Mouse (Mus musculus) testis, postnatal 14 days (tissue): ENCODE measurements around the gene Dnaic2.

ENCODE experiments used
- DNase-seq: peaks from one replicate; pipeline ENCODE4 v3.0.0; 2021; ENCODE audit warnings: low spot score

Gene Dnaic2

DNA sequence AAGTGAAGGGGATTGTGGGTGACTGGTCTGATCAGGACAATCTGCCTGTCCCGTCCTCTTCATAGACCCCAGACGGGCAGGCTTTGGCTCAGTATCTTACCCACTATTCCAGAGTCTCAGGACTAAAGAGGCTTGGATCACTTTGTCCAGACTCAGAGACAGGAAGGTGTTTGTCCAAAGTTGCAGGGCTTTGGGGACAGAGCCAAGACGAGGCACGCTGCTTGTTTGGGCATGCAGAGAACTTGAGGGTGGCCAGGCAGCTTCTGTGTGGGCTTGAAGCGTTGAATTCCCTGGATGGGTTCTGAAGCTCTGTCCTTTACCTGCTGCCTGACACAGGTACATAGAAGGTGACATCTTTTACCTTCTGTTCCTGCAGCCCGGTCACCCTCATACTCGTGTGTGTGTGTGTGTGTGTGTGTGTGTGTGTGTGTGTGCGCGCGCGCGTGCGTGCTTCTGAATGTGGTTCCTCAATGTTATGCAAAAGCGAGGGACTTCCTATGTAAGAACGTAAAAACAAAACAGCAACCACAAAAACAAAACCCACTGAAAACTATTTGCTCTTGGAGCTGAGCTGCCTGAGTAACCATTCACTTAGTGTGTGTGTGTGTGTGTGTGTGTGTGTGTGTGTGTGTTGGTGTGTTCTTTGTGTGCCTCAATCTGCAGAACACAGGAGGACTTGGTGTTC, 24.8 kb upstream of the Dnaic2 start:
- no peak for DNase-seq

DNA sequence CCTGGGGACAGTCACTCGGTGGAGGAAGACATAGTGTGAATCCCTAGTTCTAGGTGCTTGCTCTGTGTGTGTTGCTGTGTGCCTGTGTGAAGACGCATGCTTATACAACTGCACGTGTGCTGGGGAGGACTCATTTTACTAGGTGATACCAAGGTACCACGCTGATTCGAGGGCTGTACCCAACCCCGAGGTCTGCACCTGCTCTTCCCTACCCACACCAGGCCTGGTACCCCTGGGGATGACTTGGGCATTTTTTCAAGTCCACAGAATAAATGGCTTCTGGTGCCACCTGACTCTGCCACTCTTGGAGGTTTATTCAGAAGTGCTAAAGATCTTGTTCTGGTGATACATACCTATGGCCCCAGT, 24.2 kb upstream of the Dnaic2 start:
- DNase-seq, result no peak

DNA sequence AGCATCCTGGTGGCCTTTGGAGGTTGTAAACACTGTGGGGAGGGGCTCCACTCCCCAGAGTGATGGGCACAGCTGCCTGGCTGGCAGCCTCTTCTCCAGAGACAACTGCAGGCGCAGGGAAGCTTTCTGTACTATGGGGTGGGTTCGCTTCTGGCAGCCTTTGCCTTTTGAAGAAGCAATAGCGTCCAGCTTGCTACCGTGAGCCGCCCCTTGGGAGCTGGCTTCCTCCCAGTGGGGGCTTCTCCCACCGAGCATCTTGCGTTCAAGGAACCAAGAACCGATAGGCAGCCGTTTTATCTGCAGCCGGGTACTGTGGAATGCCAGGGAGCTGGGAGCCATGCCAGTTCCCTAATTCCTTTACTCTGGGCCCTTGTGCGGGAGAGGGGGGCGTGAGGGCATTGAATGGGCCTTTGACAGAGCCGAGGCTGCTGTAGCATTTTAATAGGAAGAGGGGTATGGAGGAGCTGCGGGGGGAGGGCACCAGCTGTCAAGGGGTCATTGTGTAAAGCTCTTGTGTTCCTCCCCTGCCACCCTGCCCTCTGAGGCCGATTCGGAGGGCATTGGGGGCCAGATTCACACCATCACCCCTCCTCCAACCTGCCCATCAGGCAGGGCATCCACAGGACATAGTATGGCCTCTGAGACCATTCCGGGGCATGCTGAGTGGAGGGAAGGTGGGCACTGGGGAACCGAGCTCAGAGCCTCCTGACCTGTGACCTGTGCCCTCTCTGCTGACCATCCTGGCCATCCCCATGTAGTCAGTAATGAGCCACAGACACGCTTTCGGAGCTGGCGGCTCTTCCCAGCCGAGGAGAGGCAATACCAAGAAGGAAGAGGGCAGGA, 22.9 kb upstream of the Dnaic2 start:
- DNase-seq, result no peak

DNA sequence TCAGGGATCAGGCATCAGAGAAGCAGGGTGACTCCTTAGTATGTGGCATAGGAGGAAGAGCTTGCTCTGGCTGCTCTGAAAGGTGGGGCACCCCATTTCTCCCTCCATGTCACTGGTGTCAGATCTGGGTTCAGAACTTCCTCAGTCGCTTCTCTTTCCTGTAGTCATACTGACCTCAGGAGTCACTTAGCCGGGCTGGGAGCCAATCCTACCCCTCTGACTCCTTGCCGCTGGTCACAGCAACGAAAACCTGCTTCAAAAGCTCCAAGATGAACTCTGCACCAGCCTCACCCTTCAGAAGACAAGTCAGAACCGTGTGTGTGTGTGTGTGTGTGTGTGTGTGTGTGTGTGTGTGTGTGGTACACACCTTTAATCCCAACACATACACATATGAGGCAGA, 20.9 kb upstream of the Dnaic2 start:
- DNase-seq, result no peak

DNA sequence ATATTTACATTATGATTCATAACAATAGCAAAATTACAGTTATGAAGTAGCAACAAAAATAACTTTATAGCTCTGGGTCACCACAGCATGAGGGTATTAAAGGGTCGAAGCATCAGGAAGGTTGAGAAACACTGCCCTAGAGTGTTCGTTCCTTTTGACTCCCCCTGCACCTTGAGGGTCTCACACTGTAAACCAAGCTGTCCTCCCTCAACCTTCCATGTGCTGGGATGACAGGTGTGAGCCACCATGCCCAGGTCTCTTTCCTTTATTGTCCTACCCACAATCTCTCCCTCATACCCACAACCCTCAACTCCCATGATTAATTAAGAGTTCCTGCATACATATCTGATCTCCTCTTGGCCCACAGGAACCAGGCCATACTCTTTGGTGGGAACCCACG, 15.8 kb upstream of the Dnaic2 start:
- DNase-seq, result no peak

DNA sequence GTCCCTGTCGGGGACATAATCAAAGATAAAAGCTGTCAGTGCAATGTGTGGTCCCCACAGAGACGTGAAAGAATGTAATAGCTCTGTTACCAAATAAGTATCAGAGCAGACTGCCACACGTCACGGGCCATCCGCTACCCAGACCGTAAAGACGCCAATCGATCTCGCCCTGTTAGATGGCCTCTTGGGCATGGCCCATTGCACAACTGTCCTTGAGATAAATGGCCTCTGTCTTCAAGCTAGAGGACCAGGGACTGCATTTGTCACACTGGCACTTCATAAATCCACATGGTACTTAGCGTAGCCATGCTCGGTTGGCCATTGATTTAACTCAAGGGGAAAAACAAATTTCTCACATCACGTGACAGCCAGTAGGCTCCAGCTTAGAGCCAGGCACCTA, 15.3 kb upstream of the Dnaic2 start:
- no peak for DNase-seq

DNA sequence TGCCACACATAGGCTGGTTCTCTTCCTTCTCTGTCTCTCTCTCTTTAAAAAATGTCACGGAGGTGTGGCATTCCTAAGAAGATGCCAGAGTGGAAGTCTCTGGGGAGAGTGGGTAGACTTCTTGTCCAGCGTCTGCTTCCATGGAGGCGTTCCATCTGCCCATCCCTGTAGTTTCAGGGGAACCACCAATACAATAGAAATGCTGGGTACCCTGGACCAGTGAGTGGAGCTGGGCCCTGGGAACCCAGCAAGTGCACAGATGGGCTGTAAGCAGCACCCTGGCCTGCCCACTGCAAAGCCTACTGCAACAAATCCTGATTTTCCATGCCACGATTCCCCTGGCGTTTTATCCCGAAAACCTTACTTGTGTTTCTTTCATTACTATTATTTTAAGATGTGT, 12.7 kb upstream of the Dnaic2 start:
- no peak for DNase-seq

DNA sequence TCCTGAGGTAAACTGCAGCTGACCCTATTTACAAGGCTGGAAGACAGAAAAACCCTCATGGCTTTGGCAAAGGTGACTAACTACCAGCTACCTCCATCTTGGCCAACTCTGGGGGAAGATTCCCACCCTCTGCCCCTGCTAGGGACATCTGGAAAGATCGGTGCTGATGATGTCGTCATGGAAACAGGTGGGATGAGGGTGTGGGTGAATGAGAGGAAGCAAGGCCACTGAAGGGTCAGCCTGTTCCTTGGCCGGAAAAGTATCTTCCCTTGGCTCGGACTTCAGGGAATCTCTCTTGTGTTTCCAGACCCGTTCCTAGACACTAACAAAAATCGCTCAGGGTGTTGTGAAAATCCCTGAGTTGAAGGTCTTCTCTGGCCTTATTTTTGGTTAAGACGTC, 11.7 kb upstream of the Dnaic2 start:
- DNase-seq, result peak; percentile 29

DNA sequence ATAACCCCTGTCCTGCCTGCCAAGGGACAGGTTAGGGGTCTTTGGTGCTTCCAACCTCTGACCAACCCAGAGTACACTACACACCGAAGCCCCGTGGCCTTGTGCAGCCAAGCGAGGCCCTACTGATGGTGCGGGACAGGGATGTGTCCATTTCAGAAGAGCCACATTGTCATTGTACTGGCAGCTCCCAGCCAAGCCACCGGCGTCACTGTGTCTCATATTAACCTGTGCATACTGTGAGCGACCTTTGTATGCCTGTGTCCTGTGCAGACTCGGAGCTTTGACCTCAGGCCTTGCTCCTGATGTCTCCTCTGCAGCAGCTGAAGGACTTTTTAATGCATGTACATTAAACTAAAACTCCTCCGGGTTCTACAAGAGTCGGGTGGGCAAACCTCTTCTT, 6.7 kb upstream of the Dnaic2 start:
- DNase-seq, result no peak

DNA sequence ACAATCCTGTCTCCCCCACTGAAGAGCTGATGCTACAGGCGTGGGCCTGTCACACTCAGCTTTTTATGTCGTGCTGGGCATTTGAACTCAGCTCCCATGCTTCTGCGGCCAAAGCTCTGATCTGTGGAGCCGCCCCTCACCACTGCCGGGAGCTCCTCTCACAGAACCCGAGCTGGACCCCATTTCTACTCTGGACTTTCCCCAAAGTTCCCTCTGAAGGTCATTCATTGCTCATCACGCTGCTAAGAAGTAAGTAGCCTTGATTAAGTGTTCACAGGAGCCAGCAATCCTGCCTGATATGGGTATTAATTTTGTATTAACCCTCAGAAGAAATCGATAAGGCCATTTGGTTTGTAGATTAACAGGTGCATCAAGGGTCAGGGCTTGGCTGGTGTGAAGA, 4.8 kb upstream of the Dnaic2 start:
- DNase-seq, result no peak

DNA sequence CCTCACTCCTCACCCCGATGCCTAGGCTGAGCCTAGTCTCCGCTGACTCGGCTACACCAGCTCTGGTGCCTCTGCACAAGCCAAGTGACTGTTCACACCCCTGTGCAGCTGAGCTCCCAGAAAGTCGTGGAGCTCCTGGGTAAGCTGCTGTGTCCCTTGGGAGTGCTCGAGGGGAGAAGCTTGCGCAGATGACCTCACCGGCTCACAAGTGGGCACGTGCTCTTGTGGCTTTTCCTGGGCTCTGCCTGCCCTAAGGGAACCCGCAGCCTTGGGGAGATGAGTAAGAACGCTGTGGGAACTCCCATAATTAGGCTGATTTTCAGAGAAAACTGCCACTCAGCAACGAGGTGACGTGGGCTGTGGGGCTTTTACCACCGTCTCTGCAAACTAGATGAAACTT, 4.2 kb upstream of the Dnaic2 start:
- DNase-seq, result no peak

DNA sequence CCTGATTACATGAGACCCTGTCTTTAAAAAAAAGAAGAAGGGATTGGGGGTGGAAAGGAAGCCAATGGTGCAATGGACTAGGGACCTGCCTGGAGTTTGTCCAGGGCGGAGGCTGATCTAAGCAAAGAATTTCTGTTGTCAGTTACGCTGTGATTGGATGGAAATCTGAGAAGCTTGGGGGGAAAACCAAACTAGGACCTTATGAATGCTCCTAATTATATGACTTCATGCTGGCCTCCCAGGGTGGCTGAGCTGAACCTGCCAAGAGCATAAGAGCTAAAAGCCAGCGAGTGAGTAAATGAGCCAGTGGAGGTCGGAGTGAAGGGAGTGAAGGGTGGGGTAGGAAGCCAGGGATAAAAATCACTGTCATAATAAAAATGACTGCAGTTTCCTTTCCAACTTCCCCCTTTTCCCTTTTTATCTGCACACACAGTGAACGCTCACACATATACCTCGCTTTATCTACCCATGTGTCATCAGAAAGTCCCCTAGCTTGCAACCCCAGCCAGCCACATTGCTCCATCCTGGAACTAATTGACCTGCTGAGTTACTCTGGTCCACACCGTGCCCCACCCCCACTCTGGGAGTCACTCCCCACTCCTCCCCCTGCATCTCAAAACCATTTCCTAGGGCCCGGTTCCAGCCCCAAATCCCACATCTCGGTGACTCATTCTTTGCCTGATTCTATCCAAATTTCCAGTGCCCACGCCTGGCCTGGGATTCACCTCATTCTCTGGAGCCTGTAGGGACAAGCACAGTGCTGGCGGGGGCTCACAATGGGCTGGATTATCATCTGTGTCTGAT, 2.2 kb upstream of the Dnaic2 start:
- no peak for DNase-seq

DNA sequence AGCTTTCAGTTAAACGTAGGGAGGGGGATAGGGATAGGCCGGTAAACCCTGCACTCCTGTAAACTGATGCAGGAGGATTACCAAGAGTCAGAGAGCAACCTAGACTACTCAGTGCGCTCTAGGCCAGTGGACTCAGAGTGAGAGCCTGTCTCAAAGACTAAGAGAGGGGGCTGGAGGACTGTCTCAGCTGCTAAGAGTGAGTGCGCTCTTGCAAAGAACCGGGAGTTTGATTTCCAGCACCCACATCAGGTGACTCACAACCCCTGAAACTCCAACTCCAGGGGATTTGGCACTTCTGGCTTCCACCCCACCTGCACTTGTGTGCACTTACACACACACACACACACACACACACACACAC, 598 bp downstream of the Dnaic2 start:
- DNase-seq, result no peak

DNA sequence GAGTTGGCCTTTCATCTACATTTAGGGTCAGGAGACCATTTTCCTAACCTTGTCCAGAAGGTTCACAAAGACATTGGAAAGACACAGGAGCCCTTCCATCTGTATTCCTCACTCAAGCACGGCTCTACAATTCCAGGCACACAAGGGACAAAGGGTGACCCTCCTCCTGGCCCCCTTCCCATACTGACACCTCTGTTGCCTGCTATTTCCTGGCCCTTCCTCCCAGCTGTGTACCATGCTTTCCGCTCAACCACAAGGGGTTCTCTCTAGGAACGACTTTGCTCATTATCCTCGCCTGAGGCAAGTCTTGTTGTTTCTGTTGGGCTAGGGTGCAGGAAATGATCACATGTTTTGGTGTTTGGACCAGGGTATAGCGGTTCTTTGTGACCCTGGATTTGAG, 1.1 kb downstream of the Dnaic2 start:
- DNase-seq, result no peak

DNA sequence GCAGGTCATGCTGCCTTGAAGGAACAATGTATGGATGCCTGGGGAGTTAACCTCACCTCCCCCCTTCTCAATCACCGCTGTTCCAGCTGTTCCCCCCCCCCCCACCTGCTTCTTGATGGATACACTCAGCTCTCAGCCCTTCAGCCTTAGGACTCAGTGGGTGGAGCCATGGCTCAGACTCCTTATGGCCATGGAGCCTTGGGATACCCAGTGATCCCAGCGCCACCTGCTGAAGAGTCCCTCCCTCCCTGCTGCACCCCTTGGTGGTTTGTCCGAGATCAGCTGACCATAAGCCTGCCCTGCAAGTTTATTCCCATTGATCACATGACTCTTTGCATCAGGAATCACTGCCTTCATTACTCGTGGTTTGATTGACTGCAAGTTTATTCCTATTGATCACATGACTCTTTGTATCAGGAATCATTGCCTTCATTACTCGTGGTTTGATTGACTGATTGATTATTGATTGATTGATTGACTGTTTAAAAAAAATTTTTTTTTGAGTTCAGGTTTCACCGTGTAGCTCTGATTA, 2.7 kb downstream of the Dnaic2 start:
- no peak for DNase-seq

DNA sequence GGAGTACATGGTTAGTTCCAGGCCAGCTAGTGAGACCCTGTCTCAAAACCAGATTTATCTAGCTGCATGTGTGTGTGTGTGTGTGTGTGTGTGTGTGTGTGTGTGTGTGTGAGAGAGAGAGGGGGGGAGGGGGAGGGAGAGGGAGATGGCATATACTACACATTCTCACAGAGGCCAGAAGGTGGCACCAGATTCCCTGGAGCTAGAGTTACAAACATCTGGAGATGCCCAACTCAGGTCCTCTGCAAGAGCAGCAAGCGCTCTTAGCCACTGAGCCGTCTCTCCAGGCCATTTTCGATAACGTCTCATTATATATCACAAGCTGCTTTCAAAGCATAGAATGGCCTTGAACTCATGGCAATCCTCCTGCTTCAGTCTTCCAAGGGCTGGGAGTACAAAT, 4.5 kb downstream of the Dnaic2 start:
- DNase-seq, result no peak

DNA sequence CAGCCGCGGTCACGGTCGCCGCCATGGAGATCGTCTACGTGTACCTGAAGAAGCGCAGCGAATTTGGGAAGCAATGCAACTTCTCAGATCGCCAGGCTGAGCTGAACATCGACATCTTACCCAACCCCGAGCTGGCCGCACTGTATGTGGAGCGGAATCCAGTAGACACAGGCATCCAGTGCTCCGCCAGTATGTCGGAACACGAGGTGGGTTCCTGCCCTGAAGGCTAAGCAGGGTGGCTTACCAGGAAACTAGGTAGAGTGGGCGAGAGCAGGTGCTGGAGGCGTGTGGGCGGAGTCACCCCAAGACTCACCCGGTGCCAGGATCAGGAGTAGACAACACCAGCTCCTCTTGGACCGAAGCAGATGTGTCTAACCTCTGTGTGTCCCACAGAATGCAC, 5.7 kb downstream of the Dnaic2 start:
- no peak for DNase-seq

DNA sequence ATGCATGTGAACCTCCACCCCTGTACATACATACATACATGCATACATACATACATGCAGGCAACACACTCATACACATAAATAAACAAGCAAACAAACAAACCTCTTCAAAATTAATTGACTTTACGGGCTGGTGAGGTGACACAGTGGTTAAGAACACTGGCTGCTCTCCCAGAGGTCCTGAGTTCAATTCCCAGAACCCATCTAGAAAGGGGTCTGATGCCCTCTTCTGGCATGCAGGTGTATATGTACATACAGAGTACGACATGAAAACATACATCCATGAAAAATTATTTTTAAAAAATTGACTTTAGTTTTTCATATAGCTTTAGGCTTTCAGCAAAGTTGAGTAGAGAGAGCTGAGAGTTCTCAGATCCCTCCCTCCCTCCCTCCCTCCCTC, 8.9 kb downstream of the Dnaic2 start:
- DNase-seq, result no peak

DNA sequence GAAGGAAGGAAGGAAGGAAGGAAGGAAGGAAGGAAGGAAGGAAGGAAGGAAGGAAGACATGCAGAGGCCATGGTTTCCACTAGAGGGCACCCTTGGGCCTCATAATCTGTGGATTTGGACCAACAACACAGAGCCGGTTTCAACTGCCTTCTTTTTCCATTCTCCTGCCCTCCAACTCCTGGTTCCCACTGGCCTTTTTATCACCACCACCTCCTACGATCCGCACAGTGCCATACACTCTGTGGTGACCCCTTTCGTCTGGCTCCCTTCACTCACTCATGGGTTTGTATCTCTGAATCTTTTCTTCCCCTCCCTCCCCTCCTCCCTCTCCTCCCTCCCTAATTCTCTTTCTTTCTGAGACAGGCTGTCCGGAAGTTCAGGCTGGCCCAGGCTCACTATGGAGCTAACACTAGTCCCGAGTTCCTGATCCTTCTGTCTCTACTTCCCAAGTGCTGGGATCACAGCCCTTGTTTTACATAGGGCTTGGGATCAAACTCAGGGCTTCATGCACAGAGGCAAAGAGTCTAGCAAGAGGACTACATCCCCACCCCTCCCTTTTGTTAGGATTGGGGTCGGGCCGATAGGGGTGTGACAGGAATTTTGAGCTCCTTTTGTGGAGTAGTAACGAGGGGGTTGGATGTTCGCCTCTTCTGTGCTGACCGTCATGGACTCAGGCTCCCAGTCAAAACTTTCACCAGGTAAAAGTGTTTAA, 9.9 kb downstream of the Dnaic2 start:
- no peak for DNase-seq

DNA sequence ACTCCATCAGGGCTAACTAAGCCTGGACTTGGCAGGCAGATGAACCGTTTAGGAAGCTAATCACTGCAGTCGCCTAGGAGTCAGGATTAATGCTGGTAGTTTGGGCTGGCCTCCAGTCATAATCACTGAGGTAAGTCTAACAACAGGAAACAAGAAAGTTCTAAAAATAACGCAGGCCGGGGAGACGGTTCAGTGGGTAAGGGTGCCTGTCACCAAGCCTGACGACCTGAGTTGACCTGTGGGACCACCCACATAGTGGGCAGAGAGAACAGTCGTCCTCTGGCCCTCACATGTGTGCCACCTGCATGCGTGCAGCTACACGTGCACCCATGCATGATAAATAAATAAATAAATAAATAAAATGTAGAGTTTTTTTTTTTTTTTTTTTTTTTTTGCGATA, 13.4 kb downstream of the Dnaic2 start:
- DNase-seq, result no peak

DNA sequence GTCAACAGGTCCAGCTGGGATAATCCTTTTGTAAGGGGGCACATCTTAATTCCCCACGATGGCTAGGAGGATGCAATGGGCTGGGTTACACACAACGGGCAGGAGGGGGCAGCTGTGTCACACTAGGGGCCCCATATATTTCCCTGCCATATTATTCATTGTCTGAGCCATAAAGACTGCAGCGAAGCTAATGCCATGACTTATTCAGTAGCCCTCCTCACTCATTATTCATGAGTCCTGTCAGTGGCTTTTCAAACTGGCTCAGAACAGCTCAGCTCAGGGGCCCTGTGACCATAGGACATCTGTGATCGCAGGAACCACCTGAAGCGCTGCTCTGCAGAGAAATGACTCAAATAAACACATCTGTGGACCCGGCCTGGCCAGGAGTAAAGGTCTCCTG, 14.2 kb downstream of the Dnaic2 start:
- DNase-seq, result no peak

DNA sequence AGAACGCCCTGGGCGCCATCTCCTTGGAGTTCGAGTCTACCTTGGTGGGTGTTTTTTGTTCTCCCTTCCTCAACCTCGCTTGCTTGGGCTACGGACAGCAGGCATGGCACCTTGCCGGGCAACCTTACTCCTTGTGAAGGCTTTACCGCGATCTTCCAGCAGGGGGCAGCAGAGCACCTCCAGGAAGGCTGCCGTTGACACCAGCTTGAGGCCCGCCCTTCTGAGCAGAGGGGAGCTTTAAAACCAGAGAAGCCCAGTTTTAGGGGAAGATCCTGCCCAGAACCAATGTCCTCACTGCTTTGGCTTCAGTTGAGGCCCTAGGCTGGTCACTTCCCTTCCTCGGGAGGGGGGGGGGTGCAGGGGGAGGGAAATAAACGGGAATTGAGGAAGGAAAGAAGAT, 17.9 kb downstream of the Dnaic2 start:
- DNase-seq, result peak; percentile 84
